Mouse (Mus musculus): ENCODE results near the gene Knl1. TPM values are rescaled to one million over a fixed set of nuclear protein-coding genes. Genes with fewer than 3 reads are reported as not detected.

The Knl1 gene
- total RNA-seq, 2 experiments from 2014 or later = 29.8 to 47.8 TPM

DNA sequence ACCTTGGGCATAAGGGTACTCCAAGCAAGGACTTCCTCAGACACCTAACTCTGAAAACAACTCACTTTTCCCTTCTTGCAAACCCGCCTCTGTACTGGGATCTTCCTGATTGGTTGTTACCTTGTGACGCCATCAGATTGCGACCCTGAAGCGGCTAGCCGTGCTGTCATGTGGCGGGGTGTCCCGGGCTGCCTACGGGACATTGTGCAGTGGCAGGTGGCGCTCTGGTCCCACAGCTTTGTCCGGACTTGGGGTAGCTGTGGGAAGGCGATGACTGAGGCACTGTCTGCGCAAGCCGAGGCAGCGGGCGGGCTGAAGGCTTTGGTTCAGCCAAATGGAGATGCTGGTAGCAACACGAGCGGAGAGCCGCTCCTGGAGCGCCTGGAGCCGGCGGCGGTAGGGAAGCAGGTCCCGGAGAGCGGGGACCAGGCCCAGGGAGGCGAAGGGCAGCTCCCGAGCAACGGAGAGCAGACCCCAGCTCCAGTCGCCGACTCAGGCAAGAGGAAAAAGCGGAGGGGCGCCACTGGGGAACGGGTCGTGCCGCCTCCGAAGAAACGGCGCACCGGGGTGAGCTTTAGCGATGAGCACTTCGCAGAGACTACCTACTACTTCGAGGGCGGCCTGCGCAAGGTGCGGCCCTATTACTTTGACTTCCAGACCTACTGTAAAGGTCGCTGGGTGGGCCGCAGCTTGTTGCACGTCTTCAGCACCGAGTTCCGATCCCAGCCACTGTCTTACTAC, 12.1 kb upstream of the Knl1 start, which contains the start of gene Rpusd2:
Gene Rpusd2, plus strand, starts transcription at position 135 of the 741 bp plus-strand sequence.
- peak; percentile 95 for ATAC-seq (replicated peaks; ENCODE audit: low FRiP score, poor library complexity, severe bottlenecking)

- ATAC-seq (replicated peaks; ENCODE audit: low FRiP score, poor library complexity, severe bottlenecking) = no peak
These were observed 11.5 kb upstream of the Knl1 start for GRCm38 (mm10) chr2:119035397-119035745.

GRCm38 (mm10) chr2:119040882-119041281, 6.0 kb upstream of the Knl1 start:
- peak; percentile 69 for ATAC-seq (replicated peaks; ENCODE audit: low FRiP score, poor library complexity, severe bottlenecking)

DNA sequence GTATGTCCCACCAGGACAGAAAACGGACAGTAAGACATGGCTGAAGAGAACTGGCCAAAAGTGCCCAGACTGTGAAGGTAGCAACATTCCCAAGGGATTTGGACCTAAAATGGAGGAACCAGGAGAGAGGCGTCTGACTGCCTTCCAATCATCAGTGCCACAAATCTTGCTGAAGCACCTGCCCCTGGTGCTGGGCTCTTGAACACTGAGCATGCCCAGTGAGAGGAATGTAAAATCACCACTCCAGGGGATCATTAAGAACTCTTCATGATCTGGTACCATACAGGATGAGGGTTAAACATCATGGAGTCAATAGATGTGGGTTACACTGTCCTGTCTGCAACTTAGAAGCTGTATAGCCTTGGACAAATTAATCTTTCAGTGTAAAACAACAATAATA, 1.8 kb upstream of the Knl1 start:
- ATAC-seq (replicated peaks; ENCODE audit: low FRiP score, poor library complexity, severe bottlenecking) = no peak

DNA sequence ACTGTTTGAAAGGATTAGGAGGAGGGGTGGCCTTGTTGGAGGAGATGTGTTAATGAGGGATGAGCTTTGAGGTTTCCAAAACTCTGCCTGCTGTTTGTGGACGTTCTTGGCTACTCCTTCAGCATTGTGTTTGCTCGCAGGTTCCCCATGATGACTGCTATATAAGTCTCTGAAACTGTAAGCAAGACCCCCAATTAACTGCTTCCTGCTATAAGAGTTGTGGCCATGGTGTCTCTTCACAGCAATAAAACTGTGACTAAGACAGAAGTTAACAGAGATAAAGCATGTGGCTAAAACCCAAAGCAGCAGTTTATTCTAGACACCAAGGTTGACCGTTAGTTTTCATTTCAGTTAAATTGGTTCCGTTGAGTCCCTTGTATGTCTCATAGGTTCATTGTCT, 930 bp downstream of the Knl1 start:
- ATAC-seq (replicated peaks; ENCODE audit: low FRiP score, poor library complexity, severe bottlenecking) = 0 out of 2 replicates have a peak, but pooled peaks have one; percentile 8

- no peak for ATAC-seq (replicated peaks; ENCODE audit: low FRiP score, poor library complexity, severe bottlenecking)
These were observed 3.3 kb downstream of the Knl1 start for GRCm38 (mm10) chr2:119050132-119050650.

- no peak for ATAC-seq (replicated peaks; ENCODE audit: low FRiP score, poor library complexity, severe bottlenecking)
These were observed 13.2 kb downstream of the Knl1 start for GRCm38 (mm10) chr2:119060139-119060538.

- ATAC-seq (replicated peaks; ENCODE audit: low FRiP score, poor library complexity, severe bottlenecking) = no peak
These were observed 25.5 kb downstream of the Knl1 start for GRCm38 (mm10) chr2:119072397-119072796.

GRCm38 (mm10) chr2:119086156-119086555, 39.2 kb downstream of the Knl1 start:
- ATAC-seq (replicated peaks; ENCODE audit: low FRiP score, poor library complexity, severe bottlenecking) = no peak

GRCm38 (mm10) chr2:119101552-119101951, 54.6 kb downstream of the Knl1 start:
- no peak for ATAC-seq (replicated peaks; ENCODE audit: low FRiP score, poor library complexity, severe bottlenecking)

- no peak for ATAC-seq (replicated peaks; ENCODE audit: low FRiP score, poor library complexity, severe bottlenecking)
These were observed 59.7 kb downstream of the Knl1 start for GRCm38 (mm10) chr2:119106583-119106982.

DNA sequence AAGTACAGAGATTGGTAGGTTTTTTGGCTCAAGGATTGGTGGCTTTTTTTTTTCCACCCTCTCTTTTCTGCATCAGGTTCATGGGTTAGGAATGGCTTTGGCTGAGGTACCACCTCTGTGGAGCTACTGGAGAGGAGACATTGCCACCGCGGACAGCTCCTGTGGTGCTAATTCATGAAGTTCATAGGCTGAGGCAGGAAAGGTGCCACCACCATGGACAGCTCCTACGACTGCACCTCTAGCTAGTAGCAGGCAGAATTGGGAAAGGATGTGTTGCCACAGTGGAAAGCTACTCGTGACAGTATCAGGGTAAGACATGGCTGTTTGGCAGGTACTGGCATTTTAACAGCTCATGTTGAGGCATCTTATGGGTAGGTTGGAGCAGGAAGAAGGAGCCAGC, 61.6 kb downstream of the Knl1 start:
- no peak for ATAC-seq (replicated peaks; ENCODE audit: low FRiP score, poor library complexity, severe bottlenecking)

- ATAC-seq (replicated peaks; ENCODE audit: low FRiP score, poor library complexity, severe bottlenecking) = no peak
These were observed 64.1 kb downstream of the Knl1 start for GRCm38 (mm10) chr2:119111060-119111459.

- ATAC-seq (replicated peaks; ENCODE audit: low FRiP score, poor library complexity, severe bottlenecking) = peak; percentile 96
These were observed 65.7 kb downstream of the Knl1 start, which contains the start of gene Rad51 for GRCm38 (mm10) chr2:119112438-119113112. TSS of gene Rad51 (plus strand) at chr2:119112793.

- ATAC-seq (replicated peaks; ENCODE audit: low FRiP score, poor library complexity, severe bottlenecking) = peak; percentile 8; the same call in 1 of the 2 replicates
These were observed 66.4 kb downstream of the Knl1 start for GRCm38 (mm10) chr2:119113121-119113925.

DNA sequence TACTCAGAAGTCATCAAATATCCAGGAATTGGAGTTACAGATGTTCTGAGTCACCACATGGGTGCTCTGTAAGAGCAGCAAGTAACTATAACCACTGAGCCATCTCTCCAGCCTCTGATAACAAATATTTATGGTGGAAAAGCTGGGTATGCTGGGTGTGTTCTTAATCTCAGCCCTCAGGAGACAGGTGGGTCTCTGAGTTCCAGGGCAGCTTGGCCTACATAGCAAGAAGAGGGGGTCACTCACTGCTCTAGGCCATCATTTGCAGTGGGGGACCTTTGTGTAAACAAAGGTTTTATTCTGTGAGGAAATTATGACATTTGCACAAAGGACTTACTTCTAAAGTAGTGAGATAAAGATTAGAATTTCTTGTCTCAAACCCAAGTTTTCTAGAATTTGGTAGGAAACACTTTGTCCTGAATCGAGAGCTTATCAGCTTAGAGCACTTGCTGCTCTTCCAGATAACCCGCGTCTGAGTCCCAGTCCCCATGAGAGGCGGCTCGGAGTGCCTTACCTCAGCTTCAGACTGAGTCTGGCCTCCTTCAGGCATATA, 89.5 kb downstream of the Knl1 start:
- peak; percentile 94 for ATAC-seq (replicated peaks; ENCODE audit: low FRiP score, poor library complexity, severe bottlenecking)

GRCm38 (mm10) chr2:119145199-119145598, 98.3 kb downstream of the Knl1 start:
- peak; percentile 56 for ATAC-seq (replicated peaks; ENCODE audit: low FRiP score, poor library complexity, severe bottlenecking)

- ATAC-seq (replicated peaks; ENCODE audit: low FRiP score, poor library complexity, severe bottlenecking) = no peak
These were observed 99.5 kb downstream of the Knl1 start for GRCm38 (mm10) chr2:119146435-119146834.

DNA sequence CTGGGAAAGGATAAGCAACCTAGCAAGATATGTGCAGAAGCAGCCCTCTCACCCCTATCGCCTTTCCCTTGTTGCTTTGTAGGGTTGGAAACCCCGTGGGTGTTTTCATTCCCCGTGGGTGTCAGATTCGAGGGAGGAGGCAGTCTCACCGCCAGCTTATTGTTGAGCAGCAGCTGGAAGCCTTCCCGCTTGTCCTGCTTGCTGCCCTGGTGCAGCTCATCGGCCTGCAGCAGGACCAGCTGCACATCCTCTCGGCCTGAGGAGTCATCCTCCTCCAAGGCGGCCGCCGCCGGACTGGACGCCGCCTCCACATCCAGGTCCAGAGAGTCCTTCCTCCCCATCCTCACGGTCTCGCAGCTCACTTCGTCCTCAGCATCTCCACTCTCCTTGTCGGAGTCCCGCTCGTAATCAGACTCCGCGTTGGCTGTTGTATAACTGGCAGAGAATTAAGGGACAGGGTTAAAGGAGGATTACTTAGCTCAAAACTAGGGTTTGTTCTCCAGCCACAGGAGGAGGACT, 100.3 kb downstream of the Knl1 start:
- ATAC-seq (replicated peaks; ENCODE audit: low FRiP score, poor library complexity, severe bottlenecking) = no peak

GRCm38 (mm10) chr2:119147775-119148174, 100.9 kb downstream of the Knl1 start:
- ATAC-seq (replicated peaks; ENCODE audit: low FRiP score, poor library complexity, severe bottlenecking) = no peak

All from erythroblast, adult 5-6 weeks (primary cell).